Mouse (Mus musculus) olfactory bulb, adult 2 months (tissue): ENCODE measurements at regions not wholly inside any gene's neighbourhood (a gene's known extent, or its start where the extent isn't known, plus 50 kb on each side); places are given as distances from the start of the nearest gene placed in this dataset.

ENCODE experiments used
- H3K27ac ChIP-seq: fragments of 200-500 bp; 2 replicates; pipeline ENCODE4 v1.5.1; 2012; ENCODE audit warnings: low read depth, low read length; ENCODE audit not compliant: insufficient read depth
- H3K4me1 ChIP-seq: fragments of 200-500 bp; 2 replicates; pipeline ENCODE4 v1.6.1; 2012; ENCODE audit warnings: low read length; ENCODE audit not compliant: control insufficient read depth, insufficient read depth
- H3K4me3 ChIP-seq: fragments of 200-500 bp; 2 replicates; pipeline ENCODE4 v1.5.1; 2012; ENCODE audit warnings: mild to moderate bottlenecking, low read depth, low read length, moderate library complexity; ENCODE audit not compliant: insufficient read depth
- CTCF ChIP-seq: fragments of 200-500 bp; IDR thresholded peaks from 2 replicates; pipeline ENCODE4 v1.5.1; 2012; ENCODE audit warnings: low read depth, mild to moderate bottlenecking, low read length, moderate library complexity; ENCODE audit not compliant: insufficient read depth
- POLR2A ChIP-seq: fragments of 200-500 bp; IDR thresholded peaks from 2 replicates; pipeline ENCODE4 v1.6.1; 2012; ENCODE audit warnings: mild to moderate bottlenecking, low read depth, low read length, moderate library complexity; ENCODE audit not compliant: insufficient read depth
- WGBS: fragments of 180-500 bp; shearing (Covaris S2); methylation state at CpG from one replicate; pipeline ENCODE4 v1.1.7; 2018; 5-methylcytosine and 5-hydroxymethylcytosine counted together

GRCm38 (mm10) chr12:71419161-71419560 is 109.5 kb downstream of the Dact1 start:
- no peak overlapping the region for H3K4me3 ChIP-seq
- no peaks in the 10 kb centered on the region for H3K4me1 ChIP-seq
- no peak for TF ChIP-seq CTCF
- TF ChIP-seq POLR2A: no peak
- no peak overlapping the region for H3K27ac ChIP-seq
- 83% methylated on average over 4 of the region's 4 CpGs for WGBS

DNA sequence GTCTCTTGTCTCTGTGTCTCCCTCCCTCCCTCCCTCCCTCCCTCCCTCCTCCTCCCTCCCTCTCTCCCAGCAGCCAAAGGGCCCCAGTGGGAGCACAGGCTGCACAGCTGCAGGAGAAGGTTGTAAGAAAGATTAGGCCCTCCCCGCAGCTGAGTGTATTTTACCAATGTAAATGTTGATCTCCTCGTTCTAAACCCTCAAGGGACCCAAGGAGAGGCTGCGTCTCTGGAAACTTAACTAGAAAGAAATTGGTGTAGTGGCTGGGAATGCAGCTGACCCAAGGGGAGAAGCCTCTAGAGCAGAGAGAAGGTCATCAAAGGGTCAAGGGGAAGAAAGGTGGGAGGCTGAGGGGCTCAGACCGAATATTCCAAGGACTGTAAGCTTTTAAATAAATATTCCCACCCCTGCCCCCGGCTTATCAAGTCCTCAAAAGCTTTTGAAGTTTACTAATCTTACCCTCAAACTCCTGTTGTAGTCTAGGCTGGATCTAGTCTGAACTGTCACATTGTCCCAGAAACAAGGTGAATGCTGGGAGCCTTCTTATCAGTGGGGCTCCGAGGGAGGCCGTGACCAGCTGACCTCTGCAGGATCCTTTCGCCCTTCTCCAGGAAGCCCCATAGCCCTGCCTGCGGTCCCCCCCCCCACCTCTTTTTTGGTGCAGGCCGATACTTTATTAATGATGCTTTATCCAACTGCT is 116.5 kb downstream of the Dact1 start:
- Histone ChIP-seq H3K4me1 (no peaks in the 10 kb centered on the region), H3K4me3 (no peak overlapping the region), H3K27ac (no peak overlapping the region)
- WGBS: 65% methylated on average over 10 of the region's 10 CpGs
- TF ChIP-seq POLR2A (no peak), CTCF (no peak)

DNA sequence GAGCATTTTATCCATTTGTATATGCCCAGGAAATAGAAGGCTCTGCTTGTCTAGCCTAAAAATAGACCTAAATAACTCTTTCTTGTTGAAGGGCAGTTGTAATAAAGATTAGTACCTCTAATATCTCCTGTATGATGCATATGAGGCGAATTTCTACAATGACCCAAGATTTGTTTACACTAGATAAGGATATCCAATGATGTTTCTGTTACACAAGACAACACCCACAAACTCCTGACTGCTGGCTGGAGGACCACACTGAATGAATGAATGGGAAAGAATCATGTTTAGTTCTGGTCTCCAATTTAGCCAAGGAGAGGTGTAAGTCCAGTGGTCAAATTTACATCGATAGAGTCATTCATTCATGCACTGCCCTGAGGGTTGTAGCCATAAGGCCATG is 118.3 kb downstream of the Dact1 start:
- WGBS: 98% methylated on average over 2 of the region's 2 CpGs
- no peak overlapping the region for H3K4me3 ChIP-seq
- no peak overlapping the region for H3K27ac ChIP-seq
- TF ChIP-seq POLR2A (no peak), CTCF (no peak)
- no peaks in the 10 kb centered on the region for H3K4me1 ChIP-seq

GRCm38 (mm10) chr12:71429561-71430200 is 120.0 kb downstream of the Dact1 start:
- TF ChIP-seq POLR2A (no peak), CTCF (no peak)
- H3K4me1 ChIP-seq: no peaks in the 10 kb centered on the region
- no peak overlapping the region for H3K27ac ChIP-seq
- H3K4me3 ChIP-seq: no peak overlapping the region
- 74% methylated on average over 13 of the region's 13 CpGs for WGBS

GRCm38 (mm10) chr12:71430331-71430730 is 120.6 kb downstream of the Dact1 start:
- Histone ChIP-seq H3K27ac (no peak overlapping the region), H3K4me1 (no peaks in the 10 kb centered on the region), H3K4me3 (no peak overlapping the region)
- WGBS: 81% methylated on average over 11 of the region's 11 CpGs
- TF ChIP-seq POLR2A (no peak), CTCF (no peak)

DNA sequence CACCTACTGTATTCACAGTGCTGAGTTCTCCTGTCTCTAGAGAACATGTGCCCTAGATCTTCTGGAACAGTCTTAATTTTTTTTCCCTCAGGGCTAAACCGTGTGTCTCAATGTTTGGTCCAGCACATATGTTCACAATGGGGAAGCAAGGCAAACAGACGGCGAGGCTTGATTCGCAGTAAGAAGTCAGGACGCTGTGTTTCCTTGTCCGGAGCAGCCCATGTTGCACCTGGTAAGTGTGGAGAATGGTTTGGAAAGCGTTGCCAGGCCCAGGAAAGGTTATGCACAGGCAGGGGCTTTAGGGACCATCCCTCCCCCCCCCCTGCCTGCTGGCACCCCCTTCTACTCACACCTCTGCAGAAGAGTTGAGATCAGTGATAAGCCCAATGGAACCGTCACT is 121.4 kb downstream of the Dact1 start:
- WGBS: 94% methylated on average over 8 of the region's 8 CpGs
- TF ChIP-seq CTCF (no peak), POLR2A (no peak)
- Histone ChIP-seq H3K27ac (no peak overlapping the region), H3K4me3 (no peak overlapping the region), H3K4me1 (no peaks in the 10 kb centered on the region)

- no peaks in the 10 kb centered on the region for H3K4me1 ChIP-seq
- no peak overlapping the region for H3K4me3 ChIP-seq
- no peak overlapping the region for H3K27ac ChIP-seq
- TF ChIP-seq CTCF (no peak), POLR2A (no peak)
- 79% methylated on average over 9 of the region's 9 CpGs for WGBS
These were observed 124.0 kb downstream of the Dact1 start for GRCm38 (mm10) chr12:71433549-71434200.

DNA sequence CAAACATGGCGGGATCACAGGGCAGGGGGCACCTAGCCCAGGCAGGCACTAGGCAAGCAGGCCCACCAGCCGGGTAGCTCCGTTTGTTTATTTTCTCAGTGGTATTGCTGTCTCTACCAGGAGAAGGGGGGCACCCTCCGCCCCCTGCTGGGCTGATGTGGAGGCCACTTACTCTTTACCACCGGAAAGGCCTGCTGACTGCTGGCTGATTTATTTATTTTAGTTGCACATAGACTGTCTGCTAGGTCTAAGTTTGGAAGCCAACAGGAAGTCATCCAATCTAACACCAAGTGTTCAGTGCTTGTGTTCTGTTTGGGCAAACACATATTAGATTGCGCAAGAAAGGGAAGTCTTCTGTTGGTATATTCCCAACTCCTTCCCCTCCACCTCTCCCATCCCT is 128.6 kb downstream of the Dact1 start:
- Histone ChIP-seq H3K27ac (no peak overlapping the region), H3K4me3 (no peak overlapping the region), H3K4me1 (no peaks in the 10 kb centered on the region)
- 73% methylated on average over 6 of the region's 6 CpGs for WGBS
- TF ChIP-seq POLR2A (no peak), CTCF (no peak)

- 0 out of 2 replicates have a peak, but pooled peaks cover 4% of the 10 kb centered on the region for H3K4me1 ChIP-seq
- TF ChIP-seq POLR2A (no peak), CTCF (no peak)
- 88% methylated on average over 3 of the region's 3 CpGs for WGBS
- H3K4me3 ChIP-seq: no peak overlapping the region
- H3K27ac ChIP-seq: no peak overlapping the region
These were observed 131.2 kb downstream of the Dact1 start for GRCm38 (mm10) chr12:71440863-71441262.
